Mouse (Mus musculus) layer of hippocampus, postnatal 25 days (tissue): ENCODE data around the gene Marveld3. TPM values are rescaled to one million over a fixed set of nuclear protein-coding genes. Genes with fewer than 3 reads are reported as not detected.
A peak's percentile ranks its signal among the peaks of the same experiment; 100 is the strongest.

Source experiments
- DNase-seq, 2 experiments: peaks; one replicate each; pipeline ENCODE4 v3.0.0; 2022; ENCODE audit warnings: mixed read lengths in 2 of 2, low spot score in 1 of 2; ENCODE audit errors: extremely low spot score in 1 of 2
- total RNA-seq, 2 experiments: library from RNA; stranded (reverse); gene quantifications; 2 replicates each; pipeline ENCODE4 v1.2.3; 2021

Marveld3 gene
- total RNA-seq: not detected

GRCm38 (mm10) chr8:109961693-109962367, at the start of gene Marveld3:
Gene Marveld3, minus strand, starts transcription at chr8:109962203.
- DNase-seq: no peak

GRCm38 (mm10) chr8:110010868-110011267, 48.9 kb upstream of the Marveld3 start:
- DNase-seq: peak in 1 of 2 experiments; percentile 46

- no peak for DNase-seq
These were observed 47.0 kb upstream of the Marveld3 start for GRCm38 (mm10) chr8:110008995-110009446.

GRCm38 (mm10) chr8:110008228-110008994, 46.4 kb upstream of the Marveld3 start:
- DNase-seq: no peak

- DNase-seq: peak in 1 of 2 experiments; percentile 19
These were observed 44.5 kb upstream of the Marveld3 start for GRCm38 (mm10) chr8:110006312-110007023.

- DNase-seq: no peak
These were observed 42.3 kb upstream of the Marveld3 start for GRCm38 (mm10) chr8:110004300-110004699.

- DNase-seq: peak in 1 of 2 experiments; percentile 16
These were observed 41.0 kb upstream of the Marveld3 start for GRCm38 (mm10) chr8:110002953-110003352.

GRCm38 (mm10) chr8:109999974-110000373, 38.0 kb upstream of the Marveld3 start:
- no peak for DNase-seq

- no peak for DNase-seq
These were observed 36.1 kb upstream of the Marveld3 start for GRCm38 (mm10) chr8:109998066-109998465.

- no peak for DNase-seq
These were observed 35.4 kb upstream of the Marveld3 start for GRCm38 (mm10) chr8:109997381-109997780.

GRCm38 (mm10) chr8:109992951-109993350, 30.9 kb upstream of the Marveld3 start:
- no peak for DNase-seq

GRCm38 (mm10) chr8:109992166-109992565, 30.2 kb upstream of the Marveld3 start:
- no peak for DNase-seq

GRCm38 (mm10) chr8:109990224-109990623, 28.2 kb upstream of the Marveld3 start, which contains the start of gene Tat:
Gene Tat, plus strand, starts transcription at chr8:109990437.
- no peak for DNase-seq

DNA sequence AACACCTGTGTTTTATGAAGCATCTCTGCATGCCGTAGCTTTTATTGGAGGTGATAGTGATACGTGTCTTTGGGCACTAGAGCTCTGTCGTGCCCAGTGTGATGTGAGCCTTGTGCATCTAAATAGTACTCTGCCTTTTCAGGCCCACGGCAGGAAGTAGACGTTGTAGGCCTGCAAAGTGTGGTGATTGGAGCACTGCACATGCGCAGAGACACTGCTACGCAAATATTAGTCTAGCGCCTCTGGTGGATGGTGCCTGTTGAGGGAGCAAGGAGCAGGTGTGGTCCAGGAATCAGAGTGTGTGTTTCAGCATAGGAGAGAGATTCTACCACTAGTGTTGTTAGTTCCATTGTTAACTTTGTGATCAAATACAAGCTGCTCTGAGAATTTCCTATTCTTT, 27.1 kb upstream of the Marveld3 start:
- no peak for DNase-seq

- DNase-seq: no peak
These were observed 25.8 kb upstream of the Marveld3 start for GRCm38 (mm10) chr8:109987776-109988175.

GRCm38 (mm10) chr8:109986384-109986783, 24.4 kb upstream of the Marveld3 start:
- no peak for DNase-seq

DNA sequence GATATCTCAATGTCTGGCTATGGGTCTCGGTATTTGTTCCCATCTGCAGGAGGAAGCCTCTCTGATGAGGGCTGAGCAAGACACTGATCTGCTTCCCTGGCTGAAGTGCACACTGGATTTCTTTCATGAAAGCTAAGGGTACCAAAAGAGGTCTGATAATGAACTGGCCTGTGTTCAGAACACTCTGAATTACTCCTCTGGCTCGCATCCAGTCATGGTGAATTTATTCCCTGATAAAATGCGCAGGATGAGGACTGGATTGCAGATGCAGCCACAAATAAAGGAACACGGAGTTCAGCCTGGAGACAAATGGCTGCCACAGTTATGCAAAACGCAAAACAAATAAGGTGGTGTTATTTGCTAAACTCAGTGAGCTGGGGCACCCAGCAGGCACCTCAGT, 21.9 kb upstream of the Marveld3 start:
- DNase-seq: no peak

- no peak for DNase-seq
These were observed 20.5 kb upstream of the Marveld3 start for GRCm38 (mm10) chr8:109982386-109983105.

DNA sequence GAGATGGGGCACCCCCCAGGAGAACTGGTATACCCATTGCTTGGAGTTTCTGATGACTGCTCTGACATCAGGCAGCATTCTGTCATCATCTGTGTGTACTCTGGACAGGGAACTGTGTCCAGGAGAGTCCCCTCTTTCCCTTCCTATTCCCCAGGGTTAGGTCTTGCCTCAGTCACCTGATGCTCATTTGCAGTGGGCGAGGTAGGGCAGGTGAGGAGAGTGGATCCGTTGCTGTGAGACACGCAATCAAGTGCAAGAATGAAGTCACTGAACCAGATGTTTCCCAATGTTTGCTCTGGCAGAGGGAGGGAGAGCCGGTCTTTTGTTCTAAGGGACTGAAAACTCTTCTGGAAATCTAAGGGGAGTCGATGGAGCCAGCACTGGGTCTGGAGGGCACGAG, 17.3 kb upstream of the Marveld3 start:
- no peak for DNase-seq

DNA sequence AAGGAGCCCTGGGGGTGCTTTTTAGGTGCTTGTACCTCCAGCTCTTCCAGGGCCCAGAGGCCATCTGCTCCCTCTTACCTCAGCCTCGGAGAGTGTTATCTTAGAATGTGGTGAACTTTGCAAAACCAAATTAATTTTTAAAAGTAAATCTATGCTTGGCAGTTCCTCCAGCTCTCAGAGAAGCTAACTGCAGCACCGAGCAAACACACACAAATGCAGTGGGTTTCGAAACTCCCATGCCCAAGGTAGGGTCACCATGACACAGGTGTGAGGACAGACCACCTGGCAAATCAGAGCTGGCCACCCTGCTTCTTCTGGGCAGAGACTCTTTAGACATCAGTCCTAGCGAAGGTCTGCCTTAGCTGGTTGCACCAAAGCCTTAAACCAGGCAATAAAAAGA, 10.9 kb upstream of the Marveld3 start:
- DNase-seq: no peak
